Mouse (Mus musculus) cerebellum, adult 9-11 months (tissue): ENCODE data around the gene Ip6k1.

Source experiments
- DNase-seq: peaks from one replicate; pipeline ENCODE4 v3.0.0; 2022

The Ip6k1 gene

DNA sequence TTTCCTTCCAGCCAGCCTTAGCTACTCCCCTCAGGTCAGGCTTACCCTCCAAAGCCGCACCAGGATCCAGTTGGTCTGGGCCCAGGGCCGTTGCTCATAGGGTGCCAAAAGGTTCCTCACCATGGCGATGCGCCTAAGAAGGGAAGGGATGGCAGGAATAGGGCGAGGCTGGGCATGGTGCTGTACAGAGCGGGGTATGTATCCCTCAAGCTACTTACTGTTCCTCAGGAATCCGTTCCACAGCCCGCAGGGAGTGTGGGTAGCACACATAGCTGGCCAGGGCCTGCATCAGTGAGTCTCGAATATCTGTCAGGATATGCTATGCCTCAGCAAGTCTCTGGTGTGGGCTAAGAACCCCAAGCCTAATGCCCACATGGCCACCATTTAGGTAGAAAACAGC is 56.0 kb downstream of the Ip6k1 start:
- no peak for DNase-seq

DNA sequence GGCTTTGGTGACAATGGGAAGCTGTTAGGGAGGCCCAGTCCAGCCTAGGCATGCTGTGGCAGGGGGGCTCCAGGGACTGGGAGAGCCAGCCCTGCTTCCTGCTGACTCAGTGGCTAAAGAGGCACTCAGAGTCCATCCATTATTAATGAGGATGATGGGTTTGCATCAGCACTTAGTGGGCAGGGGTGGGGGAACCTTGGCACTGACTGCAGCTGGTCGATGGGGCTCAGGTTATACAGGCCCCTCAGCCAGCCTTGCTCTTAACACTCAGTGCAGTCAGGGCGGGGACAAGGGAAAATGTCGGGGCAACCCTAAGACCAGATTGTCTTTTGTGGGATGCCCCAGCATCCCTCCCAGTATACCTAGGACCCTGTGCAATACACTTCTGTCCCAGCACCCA is 59.8 kb downstream of the Ip6k1 start:
- DNase-seq: peak; percentile 40

DNA sequence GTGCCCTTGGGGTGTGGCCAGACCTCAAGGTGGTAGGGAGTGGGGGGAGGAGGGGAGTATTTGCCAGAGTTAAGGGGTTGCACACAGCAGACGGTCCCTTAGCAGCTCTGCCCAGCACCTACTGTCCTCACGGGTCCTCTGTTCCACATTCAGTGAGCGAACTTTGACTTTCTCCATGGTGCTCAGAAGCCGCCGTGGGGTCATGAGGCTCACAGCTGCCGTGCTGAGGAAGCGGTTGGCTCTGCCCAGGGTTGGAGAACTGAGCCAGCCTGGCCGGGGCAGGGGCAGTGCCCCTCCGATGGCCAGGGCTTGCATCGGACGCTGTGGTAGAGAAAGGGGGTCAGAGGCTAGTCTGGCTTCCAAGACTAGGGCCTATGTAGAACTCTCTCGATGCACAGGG is 61.1 kb downstream of the Ip6k1 start:
- DNase-seq: no peak

DNA sequence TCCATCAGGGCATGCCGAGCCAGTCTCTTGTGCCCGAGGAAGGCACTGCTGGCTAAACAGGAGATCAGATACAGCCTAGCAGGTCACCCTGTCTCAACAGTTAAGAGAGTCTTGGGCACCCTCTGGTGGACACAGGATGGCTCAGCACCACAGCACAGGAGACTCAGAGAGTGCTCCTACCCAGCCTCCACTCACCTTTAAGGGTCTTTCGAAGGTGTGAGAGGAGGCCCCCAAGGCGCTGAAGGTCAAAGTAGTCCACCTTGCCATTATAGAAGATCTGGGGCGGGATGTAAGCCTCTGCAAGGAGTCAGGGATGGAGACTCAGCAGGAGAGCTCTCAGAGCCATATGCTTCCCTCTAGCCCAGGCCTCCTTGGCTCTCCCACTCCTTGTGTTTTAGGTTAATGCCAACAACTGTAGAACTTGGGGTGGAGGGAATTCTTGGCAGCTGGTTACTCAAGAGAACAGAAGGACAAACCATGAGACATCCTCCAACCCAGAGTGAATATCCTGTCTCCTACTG is 63.2 kb downstream of the Ip6k1 start:
- peak; percentile 89 for DNase-seq

DNA sequence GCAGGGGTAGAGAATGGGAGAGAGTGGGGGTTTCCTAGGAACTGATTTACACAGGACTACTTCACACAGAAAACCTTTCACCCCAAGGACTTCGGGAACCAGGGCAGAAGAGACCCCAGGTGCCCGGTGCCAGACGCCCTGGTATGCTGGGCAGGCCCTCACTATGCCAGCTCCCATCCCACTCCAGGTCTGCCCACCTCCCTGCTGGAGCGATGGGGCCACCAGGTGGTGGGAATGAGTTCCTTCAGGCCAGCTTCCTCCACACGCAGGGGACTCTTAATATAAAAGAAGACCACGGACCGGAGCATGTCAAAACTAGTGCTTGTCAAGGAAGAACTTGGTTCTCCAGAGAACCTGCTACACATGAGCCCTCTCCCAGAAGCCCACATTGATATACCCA is 64.9 kb downstream of the Ip6k1 start:
- peak; percentile 64 for DNase-seq

DNA sequence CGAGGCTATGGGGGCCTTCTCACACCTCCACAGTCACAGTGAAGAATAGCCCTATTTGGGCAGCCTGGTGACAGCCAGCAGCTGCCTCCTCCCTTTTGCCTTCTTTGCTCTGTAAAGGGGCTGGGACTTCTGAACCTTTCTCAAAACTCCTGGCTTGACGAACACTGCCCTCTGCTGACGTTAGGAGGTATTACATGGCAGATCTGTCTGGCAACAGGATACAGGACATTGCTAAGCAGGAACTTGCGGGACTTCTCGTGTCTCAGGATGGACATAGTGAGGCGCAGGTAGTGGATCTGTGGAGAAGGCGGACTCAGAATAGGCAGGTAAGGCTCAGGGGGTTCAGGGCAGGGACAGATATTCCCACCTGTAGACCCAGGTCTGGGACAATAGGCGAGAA is 65.6 kb downstream of the Ip6k1 start:
- peak; percentile 89 for DNase-seq

DNA sequence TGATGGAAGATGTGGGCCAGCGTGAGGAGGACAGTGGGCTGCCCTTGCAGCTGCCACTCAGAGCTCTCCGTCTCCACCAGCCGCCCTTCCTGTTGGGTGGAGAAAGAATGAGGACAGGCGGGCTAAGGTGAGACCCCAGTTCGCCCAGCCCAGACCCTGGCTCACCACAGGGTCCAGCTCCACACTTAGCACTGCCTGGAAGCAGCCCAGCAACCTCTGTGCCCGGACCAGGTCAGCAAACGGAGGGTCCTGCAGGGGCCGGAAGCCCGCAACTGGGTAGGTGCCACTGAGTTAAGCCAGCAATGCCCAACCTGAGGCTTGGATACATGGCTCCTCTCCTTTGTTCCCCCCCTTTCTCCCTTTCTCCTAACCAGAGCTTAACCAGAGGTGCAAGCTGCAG is 66.7 kb downstream of the Ip6k1 start:
- DNase-seq: peak; percentile 67

DNA sequence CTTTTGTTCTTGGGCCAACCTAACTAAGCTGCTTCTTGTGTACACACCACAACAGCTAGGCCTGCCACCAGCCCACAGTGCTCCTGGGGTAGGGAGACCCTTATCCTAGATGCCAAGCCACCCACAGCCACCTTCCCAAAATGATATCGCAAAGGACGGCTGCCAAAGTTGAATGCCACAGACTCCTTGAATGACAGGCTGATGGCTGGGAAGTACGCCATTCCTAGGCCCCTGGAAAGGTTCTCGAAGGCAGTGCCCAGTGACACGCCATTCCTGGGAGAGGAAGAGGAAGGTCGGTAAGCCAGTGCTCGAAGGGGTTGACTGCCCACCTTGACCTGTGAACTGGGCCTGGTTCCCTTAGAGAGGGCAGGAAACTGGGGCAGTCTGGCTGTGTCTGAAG is 67.2 kb downstream of the Ip6k1 start:
- DNase-seq: peak; percentile 58

DNA sequence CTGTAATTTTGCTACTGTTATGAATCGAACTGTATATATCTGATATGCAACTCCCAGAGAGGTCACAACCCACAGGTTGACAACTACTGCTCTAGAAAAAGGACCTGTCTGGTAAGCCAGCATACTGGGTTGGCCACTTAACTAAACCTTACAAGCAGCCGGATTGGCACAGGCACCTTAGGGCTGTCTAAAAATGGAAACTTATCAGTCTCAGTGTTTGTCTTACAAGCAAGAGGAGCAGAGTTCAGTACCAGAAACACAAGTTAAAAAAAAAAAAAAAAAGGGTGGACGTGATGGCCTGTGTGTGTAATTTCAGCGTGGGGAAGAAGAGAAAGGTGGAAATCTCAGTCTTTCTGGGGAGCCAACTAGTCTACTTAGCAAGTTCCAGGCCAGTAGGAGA is 69.5 kb downstream of the Ip6k1 start:
- no peak for DNase-seq

DNA sequence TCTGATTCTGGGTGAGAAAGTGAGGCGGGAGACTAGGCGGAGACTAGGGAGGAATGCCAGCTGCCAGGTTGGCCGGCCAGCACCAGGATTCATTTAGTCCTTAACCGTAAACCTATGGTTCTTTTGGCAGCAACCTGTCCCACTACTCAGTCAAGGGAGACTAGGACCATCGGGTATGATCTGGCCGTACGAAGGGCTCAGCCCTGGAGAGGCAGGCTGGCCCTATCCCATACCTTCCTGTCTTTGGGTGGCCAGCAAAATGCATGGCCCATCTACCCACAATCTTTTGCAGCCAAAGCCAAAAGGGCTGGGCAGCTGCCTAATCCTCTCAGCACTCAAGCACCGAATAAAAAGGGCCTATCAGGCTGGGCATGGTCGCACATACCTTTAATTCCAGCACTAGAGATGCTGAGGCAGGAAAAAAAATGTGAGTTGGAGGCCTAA is 70.2 kb downstream of the Ip6k1 start:
- DNase-seq: peak; percentile 81

DNA sequence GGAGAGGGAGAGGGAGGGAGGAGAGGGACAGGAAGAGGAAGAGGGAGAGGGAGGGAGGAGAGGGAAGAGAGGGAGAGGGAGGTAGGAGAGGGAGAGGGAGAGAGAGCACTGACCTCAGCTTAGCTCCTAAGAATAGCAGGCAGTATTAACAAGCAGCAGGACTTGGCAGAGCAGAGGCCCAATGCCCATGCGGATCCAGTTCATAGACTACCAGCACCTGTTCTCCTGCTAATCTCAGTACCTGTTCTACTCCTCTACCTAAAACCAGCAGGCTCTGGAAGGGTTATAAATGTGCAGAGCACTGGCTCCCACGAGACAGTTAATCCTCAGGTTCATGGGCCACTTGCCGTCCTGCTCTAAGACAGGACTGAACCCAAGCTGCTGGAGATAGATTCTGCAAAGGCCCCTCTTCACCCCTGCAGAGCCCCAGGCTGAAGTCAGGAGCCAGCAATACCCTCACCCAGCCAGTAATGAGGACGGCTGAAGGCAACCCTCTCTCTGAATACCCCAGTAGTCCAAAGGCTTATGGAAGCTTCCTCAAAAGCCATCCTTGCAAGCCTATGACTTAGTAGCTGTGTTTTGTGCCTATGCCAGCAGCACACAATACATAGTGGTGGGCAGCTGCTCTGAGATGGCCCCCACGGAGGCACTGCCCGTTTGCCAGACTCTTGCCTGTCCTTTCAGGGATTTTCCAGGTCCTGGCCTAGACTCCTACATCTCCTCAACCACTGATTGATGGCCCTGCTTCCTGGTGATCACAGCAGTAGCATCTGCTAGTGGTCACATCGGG is 71.0 kb downstream of the Ip6k1 start:
- peak; percentile 96 for DNase-seq

DNA sequence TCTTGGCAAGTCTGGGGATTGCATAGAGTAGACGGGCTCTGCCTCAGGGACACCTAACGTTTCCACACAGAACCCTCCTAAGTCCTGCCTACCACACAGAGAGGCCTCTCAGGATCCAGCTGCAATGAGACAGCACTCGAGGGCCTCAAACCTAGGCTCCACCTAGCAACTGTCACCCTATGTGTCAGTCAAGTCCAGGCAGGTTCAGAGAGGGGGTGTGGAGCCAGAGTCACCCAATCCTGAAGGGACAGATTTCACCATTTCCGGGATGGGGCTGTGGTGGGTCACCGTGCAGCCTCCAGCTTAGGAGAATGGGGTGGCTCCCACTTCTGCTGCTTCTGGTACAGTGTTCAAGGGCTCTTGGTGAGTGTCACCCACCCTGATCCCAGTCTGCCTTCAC is 77.9 kb downstream of the Ip6k1 start, which contains the start of gene Mst1:
Mst1 (plus strand) TSS at position 269 of the 400 bp plus-strand sequence.
- DNase-seq: peak; percentile 53

DNA sequence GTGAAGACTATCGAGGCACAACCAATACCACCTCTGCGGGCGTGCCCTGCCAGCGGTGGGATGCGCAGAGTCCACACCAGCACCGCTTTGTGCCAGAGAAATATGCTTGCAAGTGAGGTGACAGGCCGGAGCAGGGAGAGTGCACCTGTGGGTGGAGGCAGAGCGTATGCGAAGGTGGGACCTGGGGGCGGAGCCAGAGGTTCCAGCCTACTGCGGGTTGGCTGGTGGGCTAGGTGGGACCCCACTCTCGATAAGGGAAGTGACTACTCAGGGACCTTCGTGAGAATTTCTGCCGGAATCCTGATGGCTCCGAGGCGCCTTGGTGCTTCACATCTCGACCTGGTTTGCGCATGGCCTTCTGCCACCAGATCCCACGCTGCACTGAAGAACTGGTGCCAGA is 80.2 kb downstream of the Ip6k1 start:
- DNase-seq: peak; percentile 67

DNA sequence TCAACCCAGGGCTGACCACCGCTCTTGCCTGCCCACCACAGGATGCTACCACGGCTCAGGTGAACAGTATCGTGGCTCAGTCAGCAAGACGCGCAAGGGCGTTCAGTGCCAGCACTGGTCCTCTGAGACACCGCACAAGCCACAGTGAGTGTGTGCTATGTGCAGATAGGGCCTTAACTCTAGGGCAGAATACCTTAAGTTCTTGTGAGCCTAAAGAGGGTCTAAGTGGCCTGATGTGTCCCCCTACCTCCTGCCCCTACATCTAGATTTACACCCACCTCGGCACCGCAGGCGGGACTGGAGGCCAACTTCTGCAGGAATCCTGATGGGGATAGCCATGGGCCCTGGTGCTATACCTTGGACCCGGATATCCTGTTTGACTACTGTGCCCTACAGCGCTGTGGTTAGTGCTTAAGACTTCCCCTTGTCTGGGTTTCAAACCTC is 80.7 kb downstream of the Ip6k1 start, which contains the start of gene Rnf123:
Rnf123 (minus strand) TSS at position 359 of the 444 bp plus-strand sequence.
- DNase-seq: no peak

DNA sequence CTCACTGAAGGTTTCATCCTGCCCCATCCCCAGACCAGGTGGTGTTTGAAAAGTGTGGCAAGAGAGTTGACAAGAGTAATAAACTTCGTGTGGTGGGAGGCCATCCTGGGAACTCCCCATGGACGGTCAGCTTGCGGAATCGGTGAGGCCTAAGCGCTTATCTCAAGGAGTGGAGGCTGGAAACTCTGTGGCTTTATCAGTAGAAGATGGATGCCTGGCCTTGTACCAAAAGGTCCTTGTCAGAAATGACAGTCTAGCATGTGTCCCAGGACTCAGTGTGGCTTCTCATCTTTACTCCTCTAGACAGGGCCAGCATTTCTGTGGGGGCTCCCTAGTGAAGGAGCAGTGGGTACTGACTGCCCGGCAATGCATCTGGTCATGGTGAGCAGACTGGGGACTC is 81.3 kb downstream of the Ip6k1 start:
- peak; percentile 36 for DNase-seq

DNA sequence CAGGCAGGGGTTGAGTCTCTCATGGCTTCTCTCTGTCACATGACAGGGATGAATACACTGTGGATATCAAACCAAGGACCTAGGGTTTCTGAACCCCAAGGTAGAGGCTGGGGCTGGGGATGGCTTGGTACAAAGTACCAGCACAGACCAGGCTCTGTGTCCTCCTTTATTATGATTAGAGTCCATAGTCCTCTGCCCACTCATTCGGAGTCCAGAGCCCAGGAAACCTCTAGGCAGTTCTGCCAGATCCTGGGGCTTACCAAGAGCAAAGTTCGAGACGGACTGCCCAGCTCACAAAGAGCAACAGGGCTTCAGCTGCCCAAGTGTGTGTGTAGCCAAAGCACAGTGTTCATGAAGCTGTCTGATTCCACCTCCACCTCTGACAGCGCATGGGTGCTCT is 83.0 kb downstream of the Ip6k1 start:
- no peak for DNase-seq

DNA sequence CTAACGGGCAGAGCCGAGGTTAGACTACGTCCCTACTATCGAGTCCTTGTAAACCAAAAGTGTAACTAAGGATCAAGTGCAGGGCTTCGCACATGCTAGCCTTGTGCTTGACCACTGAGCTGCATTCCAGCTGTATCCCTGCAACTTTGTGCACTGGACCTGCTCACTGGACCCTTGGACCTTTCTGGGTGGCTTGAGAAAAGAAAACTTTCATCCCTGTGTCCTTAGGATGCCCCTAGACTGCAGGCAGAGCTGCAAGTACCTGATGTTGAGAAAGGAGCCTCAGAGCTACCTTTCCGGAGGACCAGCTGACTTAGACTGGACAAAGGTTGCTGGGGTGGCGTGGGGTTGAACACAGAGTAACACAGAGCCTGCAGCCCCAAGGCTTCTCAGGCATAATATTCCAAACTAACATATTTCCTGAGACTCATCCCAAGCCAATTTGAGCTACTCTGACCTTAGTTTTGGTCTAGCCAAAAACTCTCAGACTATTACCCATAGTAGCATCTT is 88.4 kb downstream of the Ip6k1 start:
- DNase-seq: no peak

DNA sequence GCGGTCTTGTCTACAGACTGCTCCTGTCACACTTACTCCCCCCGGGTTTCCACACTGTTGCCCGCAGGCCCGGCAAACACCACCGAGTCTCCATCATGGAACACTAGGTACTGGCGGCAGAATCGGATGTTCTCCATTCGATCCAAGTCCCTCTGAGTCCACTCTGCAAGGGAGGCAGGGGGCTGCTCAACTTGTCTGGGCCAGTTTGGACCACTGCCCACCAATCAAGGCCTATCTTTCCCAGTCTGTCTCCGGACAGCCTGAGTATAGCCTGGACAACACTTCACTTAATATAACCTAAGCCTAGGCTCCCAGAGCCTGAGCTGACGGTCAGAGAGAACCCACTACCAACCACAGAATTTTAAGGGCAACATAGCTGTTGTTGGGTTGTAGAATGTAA is 91.3 kb downstream of the Ip6k1 start:
- DNase-seq: peak; percentile 66

DNA sequence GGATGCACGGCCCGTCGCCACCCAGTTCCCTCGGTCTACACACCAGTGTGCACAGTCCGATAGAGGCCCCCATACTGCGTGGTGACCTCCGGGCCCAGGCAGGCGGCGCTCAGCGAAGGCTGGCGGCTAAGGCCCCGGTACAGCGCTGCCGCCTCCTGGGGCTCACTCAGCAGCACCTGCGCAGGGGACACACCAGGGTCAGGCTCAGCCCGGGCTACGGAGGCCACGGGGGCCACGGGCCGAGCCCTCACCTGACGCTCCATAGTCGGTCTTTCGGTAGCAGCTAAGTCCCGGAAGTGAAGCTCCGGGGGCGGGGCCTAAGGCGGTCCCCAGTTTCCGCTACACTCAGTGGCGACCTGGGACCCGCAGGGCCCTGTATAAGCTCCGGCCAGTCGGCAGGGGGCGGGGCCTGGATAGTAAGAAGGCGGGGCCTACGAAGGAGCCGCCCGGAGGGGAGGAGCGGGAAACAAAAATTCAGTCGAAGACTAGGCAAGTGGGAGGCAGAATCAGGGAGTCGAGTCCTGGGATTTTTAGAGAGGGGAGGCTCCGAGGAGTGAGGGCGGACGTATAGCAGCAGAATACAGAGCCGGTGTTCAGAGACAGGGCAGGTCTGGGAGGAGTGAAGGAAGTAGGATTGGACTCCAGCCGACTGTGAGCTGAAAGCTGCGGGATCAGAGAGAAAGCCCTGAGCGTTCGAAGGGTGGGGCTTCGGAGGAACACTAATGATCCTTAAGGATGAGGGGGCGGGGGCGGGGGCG is 92.1 kb downstream of the Ip6k1 start, which contains the start of gene Apeh:
Apeh (minus strand) TSS at position 423 of the 758 bp plus-strand sequence.
- DNase-seq: peak; percentile 95

DNA sequence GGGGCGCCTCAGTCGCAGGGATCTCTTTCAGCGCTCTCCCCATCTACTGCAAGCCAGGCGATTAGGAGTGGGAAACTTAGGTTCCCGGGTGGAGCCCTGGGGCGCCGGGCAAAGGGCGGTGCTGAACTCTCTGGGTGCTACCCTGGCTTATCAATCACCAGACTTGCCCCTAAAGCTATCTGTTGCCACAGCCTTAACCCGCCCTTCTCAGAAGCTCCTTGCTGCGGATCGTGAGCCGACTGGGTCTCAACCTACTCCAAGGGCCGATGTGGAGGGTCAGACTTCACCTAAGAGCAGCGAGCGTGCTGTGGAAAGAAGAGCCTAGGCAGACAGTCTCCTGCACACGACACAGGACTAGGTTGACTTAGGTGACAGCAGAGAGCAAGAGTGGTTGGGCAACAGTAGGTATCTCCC is 92.7 kb downstream of the Ip6k1 start:
- DNase-seq: peak; percentile 70

DNA sequence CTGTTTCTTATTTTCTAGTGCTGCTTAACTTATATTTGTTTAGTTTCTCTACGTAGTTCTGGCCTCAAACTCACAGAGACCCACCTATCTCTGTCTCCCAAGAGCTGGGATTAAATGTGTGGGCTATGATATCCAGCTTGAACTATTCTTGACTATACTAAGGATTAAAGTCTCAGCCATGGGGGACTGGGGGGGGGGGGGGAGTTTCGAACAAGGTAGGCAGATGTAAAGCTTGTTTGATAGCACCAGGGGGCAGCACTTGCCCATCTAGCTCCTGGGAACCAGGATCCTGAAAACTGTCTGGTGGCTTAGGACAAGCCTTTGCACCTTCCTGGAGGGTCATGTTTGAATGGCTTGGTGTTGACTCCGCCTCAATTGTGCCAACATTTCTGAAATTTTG is 93.2 kb downstream of the Ip6k1 start:
- DNase-seq: peak; percentile 79

DNA sequence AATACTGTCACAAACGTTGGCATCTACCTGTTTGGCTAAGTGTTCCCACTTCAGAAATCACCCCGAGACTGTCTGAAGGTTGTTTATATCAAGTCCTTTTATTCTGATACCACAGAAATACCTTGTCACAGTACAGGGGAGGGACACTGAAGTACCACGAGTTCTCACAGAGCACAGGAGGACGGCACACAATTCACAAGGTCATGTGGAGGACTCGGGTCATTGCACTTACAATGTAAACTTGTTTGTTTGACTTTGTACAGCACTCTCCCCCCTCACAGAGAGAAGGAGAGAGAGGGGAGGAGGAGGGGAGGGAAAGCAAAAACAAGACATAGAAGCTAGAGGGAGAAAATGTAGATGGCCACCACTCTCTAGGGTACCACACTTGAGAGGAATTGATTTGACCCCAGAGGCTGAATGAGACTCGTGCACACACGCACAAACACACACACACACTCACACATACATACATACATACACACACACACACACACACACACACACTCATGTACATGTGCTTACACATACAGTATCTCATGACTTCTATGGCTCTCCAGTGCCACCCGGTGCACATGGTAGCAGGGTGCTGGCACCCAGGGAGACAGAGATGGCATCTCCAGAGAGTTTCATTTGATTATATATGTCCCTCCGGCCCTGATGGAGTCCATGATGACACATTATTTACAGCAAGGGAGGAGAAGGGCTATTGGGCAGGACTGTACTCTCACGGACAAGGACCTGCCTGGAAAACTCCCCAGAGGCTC is 93.8 kb downstream of the Ip6k1 start:
- no peak for DNase-seq
